Mouse (Mus musculus): ENCODE results near the gene Gnao1.

The Gnao1 gene

DNA sequence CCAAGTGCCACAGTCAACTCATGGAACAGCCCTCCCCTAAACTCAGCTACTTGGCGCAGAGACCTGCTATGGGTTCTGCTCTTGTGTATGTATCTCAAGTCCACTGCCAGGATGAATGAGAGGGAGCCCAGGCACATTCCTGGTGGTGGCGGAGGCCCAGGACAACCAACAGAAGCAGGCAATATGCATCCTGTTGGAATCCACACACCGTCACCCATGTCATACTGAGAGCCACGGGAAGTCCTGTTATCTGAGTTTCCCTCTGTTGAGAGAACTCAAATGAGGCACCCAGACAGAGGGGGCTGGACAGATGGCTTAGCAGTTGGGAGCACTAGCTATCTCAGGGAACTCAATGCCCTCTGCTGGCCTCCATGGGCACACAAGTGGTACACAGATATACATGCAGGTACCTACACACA lies 131.9 kb downstream of the Gnao1 start:
- no peak for DNase-seq (ENCODE audit: low read depth)

- no peak for DNase-seq (ENCODE audit: low read depth)
Observed at GRCm38 (mm10) chr8:93945781-93946180, 136.0 kb downstream of the Gnao1 start.

- DNase-seq (ENCODE audit: low read depth): peak; percentile 41
Observed at GRCm38 (mm10) chr8:93946397-93946796, 136.6 kb downstream of the Gnao1 start.

GRCm38 (mm10) chr8:93950133-93950532 lies 140.4 kb downstream of the Gnao1 start:
- DNase-seq (ENCODE audit: low read depth): no peak

DNA sequence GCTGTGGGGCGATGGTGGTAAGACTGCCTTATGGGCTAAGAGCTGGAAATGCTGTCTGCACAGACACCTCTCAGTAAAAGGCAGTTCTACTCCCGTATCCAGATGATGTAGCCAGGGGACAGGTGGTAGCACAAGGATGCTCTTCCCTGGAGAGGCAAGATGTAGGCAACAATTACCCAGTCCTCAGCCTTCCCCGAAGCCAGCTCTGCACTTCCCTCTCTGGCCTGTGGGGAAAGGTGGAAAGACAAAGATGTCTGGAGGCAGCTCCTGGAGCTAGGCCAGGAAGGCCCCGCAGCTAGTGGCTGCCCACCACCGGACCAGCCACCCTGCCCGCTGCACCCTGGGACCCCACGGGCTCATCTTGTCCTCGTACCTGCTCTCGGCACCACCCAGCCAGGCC lies 142.7 kb downstream of the Gnao1 start:
- no peak for DNase-seq (ENCODE audit: low read depth)

DNA sequence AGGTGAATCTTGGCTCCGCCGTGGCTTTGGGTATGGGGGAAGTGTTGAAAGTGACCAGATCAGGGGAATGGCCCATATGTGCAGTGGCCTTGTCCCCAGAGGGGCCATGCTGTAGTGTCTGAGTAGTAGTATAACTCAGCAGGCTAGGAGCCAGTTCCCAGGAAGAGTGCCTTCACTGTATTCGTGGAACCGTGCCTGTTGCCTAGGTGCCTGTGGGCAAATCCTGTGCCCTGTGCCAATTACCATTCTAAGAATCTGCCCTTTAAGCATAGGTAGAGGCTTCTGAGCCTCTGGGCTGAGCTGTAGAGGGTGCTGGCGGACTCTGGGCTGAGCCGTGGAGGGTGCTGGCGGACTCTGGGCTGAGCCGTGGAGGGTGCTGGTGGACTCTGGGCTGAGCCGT lies 148.6 kb downstream of the Gnao1 start:
- DNase-seq (ENCODE audit: low read depth): no peak

- no peak for DNase-seq (ENCODE audit: low read depth)
Observed at GRCm38 (mm10) chr8:93960909-93961308, 151.1 kb downstream of the Gnao1 start.

GRCm38 (mm10) chr8:93968293-93968692 lies 158.5 kb downstream of the Gnao1 start:
- no peak for DNase-seq (ENCODE audit: low read depth)

- no peak for DNase-seq (ENCODE audit: low read depth)
Observed at GRCm38 (mm10) chr8:93969626-93970340, 160.0 kb downstream of the Gnao1 start.

DNA sequence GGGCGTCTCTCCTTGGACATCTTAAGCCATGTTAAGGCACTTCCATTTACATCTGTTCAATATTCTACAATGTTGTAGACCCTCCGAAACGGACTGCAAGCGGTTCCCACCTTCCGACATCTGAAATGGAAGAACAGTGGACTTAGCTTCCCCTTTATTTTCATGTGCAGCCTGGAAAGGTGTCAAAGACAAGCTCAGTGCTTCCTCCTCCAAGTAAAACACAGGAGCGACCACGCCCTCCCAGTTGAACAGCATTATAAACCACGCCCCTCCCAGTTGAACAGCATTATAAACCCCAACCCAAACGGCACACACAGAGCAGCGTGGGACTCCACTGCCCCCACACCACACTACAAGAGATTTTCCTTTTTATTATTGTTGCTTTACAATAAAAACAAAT lies 161.7 kb downstream of the Gnao1 start:
- DNase-seq (ENCODE audit: low read depth): no peak

GRCm38 (mm10) chr8:93972211-93972610 lies 162.4 kb downstream of the Gnao1 start:
- no peak for DNase-seq (ENCODE audit: low read depth)

GRCm38 (mm10) chr8:93972971-93973734 lies 163.4 kb downstream of the Gnao1 start:
- no peak for DNase-seq (ENCODE audit: low read depth)

GRCm38 (mm10) chr8:93973831-93974375 lies 164.1 kb downstream of the Gnao1 start:
- DNase-seq (ENCODE audit: low read depth): no peak

DNA sequence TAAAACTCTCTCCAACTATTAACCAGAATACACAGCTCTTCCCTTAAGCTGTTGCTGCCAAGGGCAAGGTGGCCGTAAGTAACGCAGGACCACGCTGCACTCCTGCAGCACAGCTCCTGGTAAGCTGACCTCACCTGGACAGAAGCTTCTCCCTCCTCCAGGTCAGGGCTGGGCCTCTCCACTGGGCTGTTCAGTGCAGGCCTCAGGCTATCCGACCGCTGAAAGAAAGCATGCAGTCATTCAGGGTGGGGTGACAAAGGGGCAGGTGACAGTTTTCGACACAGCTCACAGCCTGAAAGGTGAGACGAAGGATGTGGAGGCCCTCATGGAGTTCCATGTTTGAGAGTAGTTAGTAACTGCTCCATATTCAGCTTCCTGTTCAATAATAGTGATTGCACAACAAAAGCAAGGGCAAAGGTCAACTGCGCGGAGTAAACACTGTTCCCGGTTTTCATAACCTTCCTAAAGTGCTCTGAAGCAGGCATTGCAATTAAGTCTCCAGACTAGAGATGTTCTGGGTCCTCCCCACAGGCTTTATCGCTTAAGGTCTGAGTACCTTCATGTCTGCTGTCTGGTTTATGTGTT lies 164.9 kb downstream of the Gnao1 start:
- no peak for DNase-seq (ENCODE audit: low read depth)

GRCm38 (mm10) chr8:93975358-93975757 lies 165.6 kb downstream of the Gnao1 start:
- DNase-seq (ENCODE audit: low read depth): no peak

DNA sequence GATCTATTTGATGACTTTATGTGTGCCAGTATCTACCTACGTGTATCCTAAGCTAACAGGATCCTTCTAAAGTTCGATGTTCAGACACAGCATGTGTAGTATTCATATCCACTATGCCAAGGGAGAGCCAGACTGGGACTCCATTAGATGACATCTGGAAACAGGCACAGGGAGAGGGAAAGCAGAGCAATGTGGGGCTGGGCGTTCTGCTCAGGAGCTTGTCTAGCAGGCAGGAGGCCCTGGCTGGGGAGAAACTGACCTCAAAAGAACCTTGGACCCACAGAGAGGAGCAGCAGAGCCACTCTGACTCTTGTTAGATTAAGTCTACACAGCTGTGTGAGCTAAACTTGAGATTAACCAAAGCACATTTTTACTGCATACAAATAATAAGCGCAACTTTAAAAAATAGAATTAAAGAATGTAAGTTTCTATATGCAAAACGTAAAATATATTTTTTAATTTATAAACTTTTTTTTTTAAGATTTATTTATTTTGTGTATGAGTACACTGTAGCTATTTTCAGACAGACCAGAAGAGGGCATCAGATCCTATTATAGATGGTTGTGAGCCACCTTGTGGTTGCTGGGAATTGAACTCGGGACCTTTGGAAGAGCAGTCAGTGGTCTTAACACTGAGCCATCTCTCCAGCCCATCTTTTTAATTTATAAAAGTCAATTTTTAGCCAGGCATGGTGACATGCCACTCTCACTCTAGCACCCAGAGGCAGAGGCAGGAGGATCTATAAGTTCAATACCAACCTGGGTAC lies 166.9 kb downstream of the Gnao1 start:
- DNase-seq (ENCODE audit: low read depth): no peak

- no peak for DNase-seq (ENCODE audit: low read depth)
Observed at GRCm38 (mm10) chr8:93980141-93980540, 170.4 kb downstream of the Gnao1 start.

DNA sequence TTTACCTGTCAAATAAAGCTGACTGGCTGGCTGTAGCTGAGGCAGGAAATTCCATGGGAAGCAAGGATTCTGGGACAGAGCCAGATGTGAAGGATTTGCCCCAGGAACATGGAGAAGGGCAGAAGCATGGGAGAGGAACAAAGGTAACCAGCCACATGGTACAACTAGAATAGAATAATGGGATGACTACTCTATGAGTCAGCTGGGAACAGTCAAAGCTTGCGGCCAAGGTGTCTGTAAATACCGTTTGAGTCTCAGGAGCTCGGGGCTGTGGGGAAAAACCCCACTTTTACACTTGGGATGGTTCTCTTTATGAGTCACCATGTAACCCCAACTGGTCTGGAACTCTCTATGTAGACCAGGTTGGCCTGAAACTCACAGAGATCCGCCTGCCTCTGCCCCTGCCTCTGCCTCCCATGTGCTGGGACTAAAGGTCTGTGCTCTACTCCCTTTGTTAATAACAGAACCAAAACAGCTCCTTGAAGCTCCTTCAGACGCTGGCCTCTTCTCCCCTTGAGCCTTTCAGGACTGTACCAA lies 172.0 kb downstream of the Gnao1 start:
- no peak for DNase-seq (ENCODE audit: low read depth)

DNA sequence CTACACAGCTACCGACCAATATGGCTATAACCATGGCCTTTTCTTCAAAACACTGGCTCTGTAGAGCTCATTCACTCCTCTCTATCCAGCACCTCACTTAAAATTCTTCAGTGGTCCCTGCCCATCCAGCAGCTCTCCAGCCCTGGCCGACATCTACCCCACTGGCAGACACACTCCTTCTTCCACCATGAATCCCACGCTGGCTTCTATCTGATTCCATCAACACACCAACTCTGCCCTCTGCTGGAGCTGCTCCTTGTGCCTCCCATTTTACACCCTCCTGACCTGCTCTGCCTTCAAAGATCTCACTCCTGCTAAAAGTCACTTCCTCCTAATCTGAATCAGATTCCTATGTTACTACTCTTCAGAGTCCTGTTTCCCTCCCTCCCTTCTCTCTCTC lies 174.1 kb downstream of the Gnao1 start:
- no peak for DNase-seq (ENCODE audit: low read depth)

DNA sequence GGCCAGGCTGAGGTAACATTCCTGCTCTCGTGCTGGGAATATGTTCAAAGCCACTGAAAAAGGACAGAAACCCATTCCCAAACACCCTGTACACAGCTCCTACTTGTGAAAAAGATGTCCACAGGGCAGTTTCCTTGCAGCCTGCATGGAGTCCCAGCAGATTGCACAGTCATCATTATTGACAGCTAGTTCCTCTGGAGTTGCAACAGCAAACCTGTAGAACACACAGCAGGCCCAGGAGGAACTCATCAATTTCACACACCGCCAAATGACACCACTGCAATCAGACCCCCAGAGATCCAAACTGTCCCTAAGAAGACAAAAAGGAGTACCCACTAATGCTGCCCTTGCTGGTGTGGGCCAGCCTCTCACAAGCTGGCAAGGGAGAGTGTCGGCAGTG lies 175.0 kb downstream of the Gnao1 start:
- DNase-seq (ENCODE audit: low read depth): no peak

GRCm38 (mm10) chr8:93989739-93990138 lies 180.0 kb downstream of the Gnao1 start:
- no peak for DNase-seq (ENCODE audit: low read depth)

- no peak for DNase-seq (ENCODE audit: low read depth)
Observed at GRCm38 (mm10) chr8:93998961-93999360, 189.2 kb downstream of the Gnao1 start.
